Mouse (Mus musculus): ENCODE measurements around the gene Creb3l2. TPM values are rescaled to one million over a fixed set of nuclear protein-coding genes. Genes with fewer than 3 reads are reported as not detected.

The Creb3l2 gene
- polyA plus RNA-seq, 1 experiment from 2014 or later, result 5.7 TPM

GRCm38 (mm10) chr6:37400866-37401525 lies 41.0 kb downstream of the Creb3l2 start:
- no peak overlapping the region for H3K4me3 ChIP-seq (replicated peaks)
- no peaks in the 10 kb centered on the region for H3K36me3 ChIP-seq (replicated peaks)
- H3K9ac ChIP-seq, result no peak overlapping the region
- H3K4me2 ChIP-seq, result no peak overlapping the region
- H3K27me3 ChIP-seq, result no peaks in the 10 kb centered on the region
- 88% methylated on average over 11 of the region's 11 CpGs for WGBS
- no peak overlapping the region for H3K27ac ChIP-seq
- no peaks in the 10 kb centered on the region for H3K9me3 ChIP-seq
- H3K4me1 ChIP-seq, result no peaks in the 10 kb centered on the region; the same call in 1 of the 2 replicates
- ATAC-seq (ENCODE audit: low FRiP score), result 0 out of 2 replicates have a peak, but pooled peaks have one; percentile 30

GRCm38 (mm10) chr6:37400167-37400566 lies 41.8 kb downstream of the Creb3l2 start:
- no peak overlapping the region for H3K4me2 ChIP-seq
- H3K27me3 ChIP-seq, result no peaks in the 10 kb centered on the region
- no peaks in the 10 kb centered on the region for H3K36me3 ChIP-seq (replicated peaks)
- 92% methylated on average over 4 of the region's 4 CpGs for WGBS
- H3K27ac ChIP-seq, result no peak overlapping the region
- no peak overlapping the region for H3K4me3 ChIP-seq (replicated peaks)
- no peaks in the 10 kb centered on the region; the same call in 1 of the 2 replicates for H3K4me1 ChIP-seq
- ATAC-seq (ENCODE audit: low FRiP score), result no peak
- no peak overlapping the region for H3K9ac ChIP-seq
- H3K9me3 ChIP-seq, result no peaks in the 10 kb centered on the region

GRCm38 (mm10) chr6:37398943-37399342 lies 43.0 kb downstream of the Creb3l2 start:
- no peak overlapping the region for H3K9ac ChIP-seq
- H3K9me3 ChIP-seq, result no peaks in the 10 kb centered on the region
- 90% methylated on average over 10 of the region's 10 CpGs for WGBS
- H3K27me3 ChIP-seq, result no peaks in the 10 kb centered on the region
- no peak overlapping the region for H3K4me3 ChIP-seq (replicated peaks)
- no peak overlapping the region for H3K27ac ChIP-seq
- no peaks in the 10 kb centered on the region for H3K36me3 ChIP-seq (replicated peaks)
- no peak overlapping the region for H3K4me2 ChIP-seq
- ATAC-seq (ENCODE audit: low FRiP score), result no peak
- no peaks in the 10 kb centered on the region for H3K4me1 ChIP-seq

GRCm38 (mm10) chr6:37397973-37398372 lies 44.0 kb downstream of the Creb3l2 start:
- ATAC-seq (ENCODE audit: low FRiP score), result no peak
- Histone ChIP-seq H3K9me3 (no peaks in the 10 kb centered on the region), H3K36me3 (replicated peaks) (no peaks in the 10 kb centered on the region), H3K9ac (no peak overlapping the region), H3K27me3 (no peaks in the 10 kb centered on the region), H3K4me2 (no peak overlapping the region), H3K4me1 (no peaks in the 10 kb centered on the region), H3K27ac (no peak overlapping the region), H3K4me3 (replicated peaks) (no peak overlapping the region)
- 93% methylated on average over 9 of the region's 9 CpGs for WGBS

- Histone ChIP-seq H3K27me3 (no peaks in the 10 kb centered on the region), H3K4me3 (replicated peaks) (no peak overlapping the region), H3K9me3 (no peaks in the 10 kb centered on the region), H3K36me3 (replicated peaks) (no peaks in the 10 kb centered on the region), H3K4me2 (no peak overlapping the region), H3K4me1 (peaks cover 6% of the 10 kb centered on the region), H3K9ac (no peak overlapping the region), H3K27ac (no peak overlapping the region)
- no peak for ATAC-seq (ENCODE audit: low FRiP score)
- WGBS, result 94% methylated on average over 4 of the region's 4 CpGs
These were observed 44.7 kb downstream of the Creb3l2 start for GRCm38 (mm10) chr6:37397254-37397653.

- Histone ChIP-seq H3K27ac (no peak overlapping the region), H3K36me3 (replicated peaks) (no peaks in the 10 kb centered on the region), H3K4me1 (peaks cover 7% of the 10 kb centered on the region), H3K4me2 (no peak overlapping the region), H3K9me3 (no peaks in the 10 kb centered on the region), H3K4me3 (replicated peaks) (no peak overlapping the region), H3K9ac (no peak overlapping the region), H3K27me3 (no peaks in the 10 kb centered on the region)
- 91% methylated on average over 4 of the region's 4 CpGs for WGBS
- ATAC-seq (ENCODE audit: low FRiP score), result no peak
These were observed 45.8 kb downstream of the Creb3l2 start for GRCm38 (mm10) chr6:37396127-37396526.

GRCm38 (mm10) chr6:37393263-37393662 lies 48.7 kb downstream of the Creb3l2 start:
- no peak overlapping the region for H3K4me3 ChIP-seq (replicated peaks)
- H3K27ac ChIP-seq, result no peak overlapping the region
- ATAC-seq (ENCODE audit: low FRiP score), result no peak
- 42% methylated on average over 6 of the region's 6 CpGs for WGBS
- H3K36me3 ChIP-seq (replicated peaks), result no peaks in the 10 kb centered on the region
- no peak overlapping the region for H3K4me2 ChIP-seq
- no peaks in the 10 kb centered on the region for H3K27me3 ChIP-seq
- no peak overlapping the region for H3K9ac ChIP-seq
- H3K4me1 ChIP-seq, result peaks cover 7% of the 10 kb centered on the region
- no peaks in the 10 kb centered on the region for H3K9me3 ChIP-seq

- no peaks in the 10 kb centered on the region for H3K36me3 ChIP-seq (replicated peaks)
- no peaks in the 10 kb centered on the region for H3K9me3 ChIP-seq
- no peak overlapping the region for H3K4me2 ChIP-seq
- 62% methylated on average over 6 of the region's 6 CpGs for WGBS
- H3K27ac ChIP-seq, result no peak overlapping the region
- peaks cover 7% of the 10 kb centered on the region for H3K4me1 ChIP-seq
- H3K4me3 ChIP-seq (replicated peaks), result no peak overlapping the region
- H3K9ac ChIP-seq, result no peak overlapping the region
- no peaks in the 10 kb centered on the region for H3K27me3 ChIP-seq
- no peak for ATAC-seq (ENCODE audit: low FRiP score)
These were observed 49.7 kb downstream of the Creb3l2 start for GRCm38 (mm10) chr6:37392262-37392661.

GRCm38 (mm10) chr6:37391313-37391712 lies 50.6 kb downstream of the Creb3l2 start:
- Histone ChIP-seq H3K36me3 (replicated peaks) (no peaks in the 10 kb centered on the region), H3K9ac (no peak overlapping the region), H3K4me1 (peaks cover 7% of the 10 kb centered on the region), H3K4me3 (replicated peaks) (no peak overlapping the region), H3K4me2 (no peak overlapping the region), H3K9me3 (no peaks in the 10 kb centered on the region), H3K27me3 (no peaks in the 10 kb centered on the region), H3K27ac (no peak overlapping the region)
- ATAC-seq (ENCODE audit: low FRiP score), result no peak
- 83% methylated on average over 7 of the region's 7 CpGs for WGBS

- H3K27ac ChIP-seq, result no peak overlapping the region
- H3K9ac ChIP-seq, result no peak overlapping the region
- WGBS, result 85% methylated on average over 8 of the region's 8 CpGs
- no peaks in the 10 kb centered on the region for H3K27me3 ChIP-seq
- no peak for ATAC-seq (ENCODE audit: low FRiP score)
- no peaks in the 10 kb centered on the region for H3K9me3 ChIP-seq
- H3K4me3 ChIP-seq (replicated peaks), result no peak overlapping the region
- no peak overlapping the region for H3K4me2 ChIP-seq
- peaks cover 7% of the 10 kb centered on the region for H3K4me1 ChIP-seq
- no peaks in the 10 kb centered on the region for H3K36me3 ChIP-seq (replicated peaks)
These were observed 53.0 kb downstream of the Creb3l2 start for GRCm38 (mm10) chr6:37388960-37389359.

GRCm38 (mm10) chr6:37388501-37388900 lies 53.4 kb downstream of the Creb3l2 start:
- no peaks in the 10 kb centered on the region for H3K9me3 ChIP-seq
- ATAC-seq (ENCODE audit: low FRiP score), result no peak
- WGBS, result 92% methylated on average over 6 of the region's 6 CpGs
- no peak overlapping the region for H3K4me2 ChIP-seq
- H3K27ac ChIP-seq, result no peak overlapping the region
- no peaks in the 10 kb centered on the region for H3K36me3 ChIP-seq (replicated peaks)
- H3K9ac ChIP-seq, result no peak overlapping the region
- H3K4me1 ChIP-seq, result peaks cover 7% of the 10 kb centered on the region
- no peaks in the 10 kb centered on the region for H3K27me3 ChIP-seq
- H3K4me3 ChIP-seq (replicated peaks), result no peak overlapping the region

GRCm38 (mm10) chr6:37387281-37387680 lies 54.7 kb downstream of the Creb3l2 start:
- H3K27ac ChIP-seq, result no peak overlapping the region
- WGBS, result 92% methylated on average over 4 of the region's 4 CpGs
- no peaks in the 10 kb centered on the region for H3K36me3 ChIP-seq (replicated peaks)
- ATAC-seq (ENCODE audit: low FRiP score), result no peak
- H3K4me1 ChIP-seq, result peaks cover 2% of the 10 kb centered on the region
- no peak overlapping the region for H3K4me2 ChIP-seq
- H3K27me3 ChIP-seq, result no peaks in the 10 kb centered on the region
- no peaks in the 10 kb centered on the region for H3K9me3 ChIP-seq
- no peak overlapping the region for H3K9ac ChIP-seq
- no peak overlapping the region for H3K4me3 ChIP-seq (replicated peaks)

- Histone ChIP-seq H3K9me3 (no peaks in the 10 kb centered on the region), H3K4me1 (no peaks in the 10 kb centered on the region), H3K4me2 (no peak overlapping the region), H3K27ac (no peak overlapping the region), H3K36me3 (replicated peaks) (no peaks in the 10 kb centered on the region), H3K27me3 (no peaks in the 10 kb centered on the region), H3K9ac (no peak overlapping the region), H3K4me3 (replicated peaks) (no peak overlapping the region)
- 77% methylated on average over 2 of the region's 2 CpGs for WGBS
- ATAC-seq (ENCODE audit: low FRiP score), result no peak
These were observed 56.2 kb downstream of the Creb3l2 start for GRCm38 (mm10) chr6:37385602-37386285.

Measured in forebrain, embryonic 12.5 days (tissue).